Mouse (Mus musculus): ENCODE measurements around the gene Dusp16. TPM values are rescaled to one million over a fixed set of nuclear protein-coding genes. Genes with fewer than 3 reads are reported as not detected.

Dusp16 gene
- polyA plus RNA-seq, 1 experiment from 2014 or later: 3.5 TPM

DNA sequence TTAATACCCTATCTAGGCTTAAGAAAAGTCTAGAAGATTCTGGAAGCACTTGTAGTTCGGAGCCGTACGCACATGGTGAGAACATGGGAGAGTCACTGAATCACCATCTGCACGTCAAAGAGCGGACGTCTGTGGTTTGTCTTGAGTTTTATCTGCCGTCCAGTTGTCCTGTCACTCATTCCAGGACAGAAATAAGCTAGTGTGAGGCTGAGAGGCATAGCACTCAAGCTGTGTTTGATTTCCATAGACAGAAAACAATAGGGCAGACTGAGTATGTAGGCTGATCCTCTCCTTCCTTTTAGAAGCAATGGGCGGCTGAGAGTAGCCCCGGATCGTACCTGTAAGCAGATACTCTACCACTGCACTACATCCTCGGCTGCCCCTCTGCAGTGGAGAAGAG lies 38.6 kb downstream of the Dusp16 start:
- no peak overlapping the region for H3K9ac ChIP-seq (replicated peaks; ENCODE audit: low read depth, low read length)
- no peak overlapping the region for H3K27ac ChIP-seq (ENCODE audit: low read depth, low read length)
- 95% methylated on average over 11 of the region's 11 CpGs for whole genome bisulfite sequencing
- H3K9me3 ChIP-seq (ENCODE audit: control insufficient read depth, low read length): no peaks in the 10 kb centered on the region
- no peak for ATAC-seq (ENCODE audit: low read depth)
- H3K4me2 ChIP-seq (ENCODE audit: low read depth, low read length): no peak overlapping the region
- H3K4me1 ChIP-seq (ENCODE audit: control insufficient read depth, insufficient read depth, low read length): no peaks in the 10 kb centered on the region
- H3K27me3 ChIP-seq (ENCODE audit: control insufficient read depth, insufficient read depth, low read length): no peaks in the 10 kb centered on the region
- H3K36me3 ChIP-seq (ENCODE audit: control insufficient read depth, insufficient read depth, low read length): no peaks in the 10 kb centered on the region
- no peak overlapping the region for H3K4me3 ChIP-seq (ENCODE audit: low read depth, low read length)

DNA sequence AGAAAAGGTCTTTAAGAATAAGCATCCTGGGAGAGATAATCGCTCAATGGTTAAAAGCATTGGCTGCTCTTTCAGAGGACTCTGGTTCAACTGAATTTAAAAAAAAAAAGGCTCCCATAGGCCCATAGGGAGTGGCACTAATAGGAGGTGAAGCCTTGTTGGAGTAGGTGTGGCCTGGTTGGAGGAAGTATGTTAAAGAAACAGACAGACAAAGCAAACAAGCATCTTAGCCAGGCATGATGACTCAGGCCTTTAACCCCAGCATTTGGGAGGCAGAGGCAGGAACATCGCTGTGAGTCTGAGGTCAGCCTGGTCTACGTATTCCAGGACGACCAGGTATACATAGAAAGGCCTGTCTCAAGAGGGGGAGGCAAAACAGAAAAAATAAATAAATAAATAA lies 39.0 kb downstream of the Dusp16 start:
- Histone ChIP-seq H3K4me1 (ENCODE audit: control insufficient read depth, insufficient read depth, low read length) (no peaks in the 10 kb centered on the region), H3K27ac (ENCODE audit: low read depth, low read length) (no peak overlapping the region), H3K27me3 (ENCODE audit: control insufficient read depth, insufficient read depth, low read length) (no peaks in the 10 kb centered on the region), H3K4me3 (ENCODE audit: low read depth, low read length) (no peak overlapping the region), H3K36me3 (ENCODE audit: control insufficient read depth, insufficient read depth, low read length) (no peaks in the 10 kb centered on the region), H3K9me3 (ENCODE audit: control insufficient read depth, low read length) (no peaks in the 10 kb centered on the region), H3K9ac (replicated peaks; ENCODE audit: low read depth, low read length) (no peak overlapping the region), H3K4me2 (ENCODE audit: low read depth, low read length) (no peak overlapping the region)
- no peak for ATAC-seq (ENCODE audit: low read depth)
- WGBS: 96% methylated on average over 4 of the region's 4 CpGs

DNA sequence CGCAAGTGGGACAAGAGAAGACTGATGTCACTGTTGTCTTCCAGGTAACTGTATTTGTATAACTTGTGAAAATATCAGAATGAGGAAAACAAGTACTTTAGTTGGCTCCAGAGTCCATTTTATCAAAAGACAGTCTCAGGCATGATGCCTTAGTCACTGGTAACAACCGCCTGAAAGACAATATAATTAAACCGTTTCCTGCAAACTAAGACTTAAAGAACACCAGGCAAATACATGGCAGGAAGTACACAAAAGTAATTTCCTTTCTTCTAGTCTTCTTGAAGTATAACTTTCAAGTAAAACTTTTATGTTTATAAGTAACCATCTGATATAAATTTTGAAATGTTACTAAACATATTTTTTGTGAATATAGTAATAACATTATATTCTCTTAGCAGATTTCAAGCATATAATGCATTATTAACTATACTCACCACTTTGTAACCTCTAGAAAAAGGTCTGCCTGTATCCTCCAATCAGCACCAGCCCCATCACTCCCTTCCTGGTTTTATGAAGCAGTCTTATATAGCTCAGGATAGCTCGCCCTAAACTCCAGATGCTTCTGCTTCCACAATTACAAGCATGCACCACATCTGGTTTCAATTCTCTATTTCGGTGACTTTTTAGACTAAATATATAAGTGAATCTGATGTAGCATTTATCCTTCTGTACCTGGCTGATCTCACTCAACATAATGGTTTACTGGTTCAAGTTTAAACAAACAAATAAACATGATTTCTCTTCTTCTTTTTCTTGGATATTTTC lies 40.4 kb downstream of the Dusp16 start:
- Histone ChIP-seq H3K4me1 (ENCODE audit: control insufficient read depth, insufficient read depth, low read length) (no peaks in the 10 kb centered on the region), H3K4me2 (ENCODE audit: low read depth, low read length) (no peak overlapping the region), H3K9ac (replicated peaks; ENCODE audit: low read depth, low read length) (no peak overlapping the region), H3K27ac (ENCODE audit: low read depth, low read length) (no peak overlapping the region), H3K9me3 (ENCODE audit: control insufficient read depth, low read length) (no peaks in the 10 kb centered on the region), H3K27me3 (ENCODE audit: control insufficient read depth, insufficient read depth, low read length) (no peaks in the 10 kb centered on the region), H3K36me3 (ENCODE audit: control insufficient read depth, insufficient read depth, low read length) (no peaks in the 10 kb centered on the region), H3K4me3 (ENCODE audit: low read depth, low read length) (no peak overlapping the region)
- WGBS: 90% methylated on average over 5 of the region's 5 CpGs
- ATAC-seq (ENCODE audit: low read depth): no peak

DNA sequence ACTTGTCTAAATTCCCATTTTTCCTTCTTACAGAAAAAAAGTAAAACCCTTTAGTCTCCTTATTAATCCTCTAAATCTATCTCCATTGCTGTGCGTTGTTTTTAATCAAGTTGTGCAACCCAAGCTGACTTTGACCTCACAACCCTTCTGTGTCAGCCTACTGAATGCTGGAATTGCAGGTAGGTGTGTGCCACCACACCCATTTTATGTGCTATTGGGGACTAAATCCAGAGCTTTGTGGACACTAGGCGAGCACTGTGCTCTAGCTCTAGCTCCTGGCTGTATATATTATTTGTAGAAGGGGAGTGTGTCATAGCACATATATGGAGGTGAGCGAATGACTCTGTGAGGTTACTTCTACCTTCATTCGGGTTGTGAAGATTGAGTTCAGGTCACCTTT lies 41.3 kb downstream of the Dusp16 start:
- H3K4me3 ChIP-seq (ENCODE audit: low read depth, low read length): no peak overlapping the region
- H3K9ac ChIP-seq (replicated peaks; ENCODE audit: low read depth, low read length): no peak overlapping the region
- H3K36me3 ChIP-seq (ENCODE audit: control insufficient read depth, insufficient read depth, low read length): no peaks in the 10 kb centered on the region
- no peak overlapping the region for H3K27ac ChIP-seq (ENCODE audit: low read depth, low read length)
- WGBS: 96% methylated on average over 4 of the region's 4 CpGs
- H3K4me2 ChIP-seq (ENCODE audit: low read depth, low read length): no peak overlapping the region
- no peak for ATAC-seq (ENCODE audit: low read depth)
- no peaks in the 10 kb centered on the region for H3K27me3 ChIP-seq (ENCODE audit: control insufficient read depth, insufficient read depth, low read length)
- no peaks in the 10 kb centered on the region for H3K4me1 ChIP-seq (ENCODE audit: control insufficient read depth, insufficient read depth, low read length)
- H3K9me3 ChIP-seq (ENCODE audit: control insufficient read depth, low read length): no peaks in the 10 kb centered on the region

DNA sequence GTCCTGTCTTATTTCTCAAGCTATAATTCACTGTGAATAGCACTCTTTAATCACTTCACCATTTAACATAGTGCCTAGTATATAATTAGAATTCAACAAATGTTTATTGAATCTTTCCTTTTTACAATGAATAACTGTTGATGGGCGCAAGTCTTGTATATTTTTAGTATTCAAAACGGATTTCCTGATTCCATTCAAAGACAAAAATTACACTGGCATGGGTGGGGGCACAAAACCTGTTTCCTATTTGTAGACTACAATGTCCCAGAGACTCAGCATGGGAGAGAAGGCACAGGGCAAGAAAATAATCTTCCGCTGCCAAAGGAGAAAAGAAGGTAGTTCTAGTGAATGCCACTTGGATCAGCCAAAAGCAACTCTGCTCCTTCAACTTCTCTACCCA lies 44.3 kb downstream of the Dusp16 start:
- H3K27me3 ChIP-seq (ENCODE audit: control insufficient read depth, insufficient read depth, low read length): no peaks in the 10 kb centered on the region
- H3K4me3 ChIP-seq (ENCODE audit: low read depth, low read length): no peak overlapping the region
- H3K27ac ChIP-seq (ENCODE audit: low read depth, low read length): no peak overlapping the region
- ATAC-seq (ENCODE audit: low read depth): no peak
- WGBS: 90% methylated on average over 3 of the region's 3 CpGs
- no peaks in the 10 kb centered on the region for H3K4me1 ChIP-seq (ENCODE audit: control insufficient read depth, insufficient read depth, low read length)
- no peaks in the 10 kb centered on the region for H3K36me3 ChIP-seq (ENCODE audit: control insufficient read depth, insufficient read depth, low read length)
- H3K9me3 ChIP-seq (ENCODE audit: control insufficient read depth, low read length): no peaks in the 10 kb centered on the region
- no peak overlapping the region for H3K4me2 ChIP-seq (ENCODE audit: low read depth, low read length)
- no peak overlapping the region for H3K9ac ChIP-seq (replicated peaks; ENCODE audit: low read depth, low read length)

DNA sequence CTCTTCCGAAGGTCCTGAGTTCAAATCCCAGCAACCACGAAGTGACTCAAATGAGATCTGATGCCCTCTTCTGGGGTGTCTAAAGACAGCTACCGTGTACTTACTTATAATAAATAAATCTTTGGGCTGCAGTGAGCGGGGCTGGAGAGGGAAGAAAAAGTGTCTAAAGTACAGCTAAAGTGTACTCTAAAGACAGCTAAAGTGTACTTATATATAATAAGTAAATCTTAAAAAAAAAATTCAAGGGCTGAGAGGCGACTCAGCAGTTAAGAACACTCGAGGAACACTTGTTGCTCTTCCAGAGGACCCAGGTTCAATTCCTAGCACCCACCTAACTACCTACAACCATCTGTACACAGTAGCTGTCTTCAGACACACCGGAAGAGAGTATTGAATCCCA lies 46.5 kb downstream of the Dusp16 start:
- H3K4me1 ChIP-seq (ENCODE audit: control insufficient read depth, insufficient read depth, low read length): no peaks in the 10 kb centered on the region
- H3K9ac ChIP-seq (replicated peaks; ENCODE audit: low read depth, low read length): no peak overlapping the region
- 94% methylated on average over 7 of the region's 7 CpGs for WGBS
- no peaks in the 10 kb centered on the region for H3K9me3 ChIP-seq (ENCODE audit: control insufficient read depth, low read length)
- H3K27me3 ChIP-seq (ENCODE audit: control insufficient read depth, insufficient read depth, low read length): no peaks in the 10 kb centered on the region
- H3K36me3 ChIP-seq (ENCODE audit: control insufficient read depth, insufficient read depth, low read length): no peaks in the 10 kb centered on the region
- no peak overlapping the region for H3K27ac ChIP-seq (ENCODE audit: low read depth, low read length)
- H3K4me3 ChIP-seq (ENCODE audit: low read depth, low read length): no peak overlapping the region
- no peak for ATAC-seq (ENCODE audit: low read depth)
- no peak overlapping the region for H3K4me2 ChIP-seq (ENCODE audit: low read depth, low read length)

DNA sequence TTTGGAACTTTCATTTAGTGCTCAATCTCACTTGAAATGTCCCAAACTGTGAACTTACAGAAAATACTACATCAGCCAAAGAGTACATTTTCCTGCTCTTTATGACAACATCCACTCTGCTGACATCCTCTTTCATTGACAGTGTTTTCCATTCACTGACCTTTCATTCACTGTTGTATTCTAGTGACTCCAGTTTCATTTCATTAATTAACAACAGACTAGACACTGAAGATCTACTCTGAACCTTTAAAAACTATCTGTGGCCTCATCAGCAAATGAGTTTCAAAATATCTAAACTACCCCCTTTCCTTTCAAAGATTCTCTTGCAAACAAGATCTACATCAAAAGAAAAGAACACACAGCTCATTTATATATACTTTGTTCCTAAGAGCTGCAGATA lies 48.9 kb downstream of the Dusp16 start:
- no peak overlapping the region for H3K9ac ChIP-seq (replicated peaks; ENCODE audit: low read depth, low read length)
- no peaks in the 10 kb centered on the region for H3K4me1 ChIP-seq (ENCODE audit: control insufficient read depth, insufficient read depth, low read length)
- H3K4me2 ChIP-seq (ENCODE audit: low read depth, low read length): no peak overlapping the region
- H3K36me3 ChIP-seq (ENCODE audit: control insufficient read depth, insufficient read depth, low read length): no peaks in the 10 kb centered on the region
- no peak overlapping the region for H3K4me3 ChIP-seq (ENCODE audit: low read depth, low read length)
- no peaks in the 10 kb centered on the region for H3K9me3 ChIP-seq (ENCODE audit: control insufficient read depth, low read length)
- H3K27me3 ChIP-seq (ENCODE audit: control insufficient read depth, insufficient read depth, low read length): no peaks in the 10 kb centered on the region
- H3K27ac ChIP-seq (ENCODE audit: low read depth, low read length): no peak overlapping the region
- no peak for ATAC-seq (ENCODE audit: low read depth)

DNA sequence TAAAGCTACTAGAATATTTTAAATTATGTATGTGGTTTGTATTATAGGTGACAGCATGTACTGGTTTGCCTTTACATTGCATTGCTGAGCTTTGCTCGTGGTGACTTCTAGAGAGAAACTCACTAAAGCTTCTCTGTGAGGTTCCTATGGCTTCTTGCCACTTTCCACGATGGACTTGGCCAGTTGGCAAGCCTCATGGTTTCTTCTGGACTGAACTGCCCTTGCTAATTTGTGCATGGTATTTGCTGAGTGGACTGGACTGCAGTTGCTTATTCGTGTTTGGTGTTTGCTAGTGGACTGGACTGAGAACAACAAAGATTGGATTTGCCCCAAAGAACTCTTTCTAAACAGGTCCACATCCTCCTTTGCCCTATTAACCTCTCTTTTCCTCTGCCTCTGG lies 55.6 kb downstream of the Dusp16 start:
- Histone ChIP-seq H3K9ac (replicated peaks; ENCODE audit: low read depth, low read length) (no peak overlapping the region), H3K27me3 (ENCODE audit: control insufficient read depth, insufficient read depth, low read length) (no peaks in the 10 kb centered on the region), H3K9me3 (ENCODE audit: control insufficient read depth, low read length) (no peaks in the 10 kb centered on the region), H3K36me3 (ENCODE audit: control insufficient read depth, insufficient read depth, low read length) (peaks cover 3% of the 10 kb centered on the region; the same call in 1 of the 2 replicates), H3K27ac (ENCODE audit: low read depth, low read length) (no peak overlapping the region), H3K4me3 (ENCODE audit: low read depth, low read length) (no peak overlapping the region), H3K4me1 (ENCODE audit: control insufficient read depth, insufficient read depth, low read length) (no peaks in the 10 kb centered on the region), H3K4me2 (ENCODE audit: low read depth, low read length) (no peak overlapping the region)
- 89% methylated on average over 3 of the region's 3 CpGs for WGBS
- no peak for ATAC-seq (ENCODE audit: low read depth)

DNA sequence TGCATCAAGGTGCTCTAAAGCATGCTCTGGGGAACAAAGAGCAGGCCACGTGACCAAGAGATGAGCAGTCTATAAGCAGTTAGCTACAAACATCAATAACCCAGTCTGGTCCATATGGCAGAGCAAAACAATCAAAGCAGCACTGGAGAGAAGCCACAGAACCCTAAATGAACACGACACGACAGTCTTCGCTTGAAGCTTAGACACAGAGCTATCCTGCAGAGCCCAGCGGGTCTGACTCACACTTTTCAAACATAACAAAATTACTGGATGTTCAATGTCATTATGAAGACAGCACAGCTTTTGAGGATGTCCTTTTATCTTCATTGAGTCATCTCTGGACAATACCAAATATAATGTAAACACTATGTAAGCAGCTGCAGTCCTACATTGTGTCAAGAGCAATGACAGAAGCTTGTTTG lies 58.6 kb downstream of the Dusp16 start:
- Histone ChIP-seq H3K9me3 (ENCODE audit: control insufficient read depth, low read length) (no peaks in the 10 kb centered on the region), H3K9ac (replicated peaks; ENCODE audit: low read depth, low read length) (no peak overlapping the region), H3K36me3 (ENCODE audit: control insufficient read depth, insufficient read depth, low read length) (peaks cover 3% of the 10 kb centered on the region; the same call in 1 of the 2 replicates), H3K4me1 (ENCODE audit: control insufficient read depth, insufficient read depth, low read length) (no peaks in the 10 kb centered on the region), H3K27ac (ENCODE audit: low read depth, low read length) (no peak overlapping the region), H3K27me3 (ENCODE audit: control insufficient read depth, insufficient read depth, low read length) (no peaks in the 10 kb centered on the region), H3K4me2 (ENCODE audit: low read depth, low read length) (no peak overlapping the region), H3K4me3 (ENCODE audit: low read depth, low read length) (no peak overlapping the region)
- peak; percentile 70 for ATAC-seq (ENCODE audit: low read depth)
- WGBS: 54% methylated on average over 5 of the region's 5 CpGs

Data from neural tube, embryonic 14.5 days (tissue).